1 mouse cellular context compared by ENCODE assay signal in the genomic region with DNA sequence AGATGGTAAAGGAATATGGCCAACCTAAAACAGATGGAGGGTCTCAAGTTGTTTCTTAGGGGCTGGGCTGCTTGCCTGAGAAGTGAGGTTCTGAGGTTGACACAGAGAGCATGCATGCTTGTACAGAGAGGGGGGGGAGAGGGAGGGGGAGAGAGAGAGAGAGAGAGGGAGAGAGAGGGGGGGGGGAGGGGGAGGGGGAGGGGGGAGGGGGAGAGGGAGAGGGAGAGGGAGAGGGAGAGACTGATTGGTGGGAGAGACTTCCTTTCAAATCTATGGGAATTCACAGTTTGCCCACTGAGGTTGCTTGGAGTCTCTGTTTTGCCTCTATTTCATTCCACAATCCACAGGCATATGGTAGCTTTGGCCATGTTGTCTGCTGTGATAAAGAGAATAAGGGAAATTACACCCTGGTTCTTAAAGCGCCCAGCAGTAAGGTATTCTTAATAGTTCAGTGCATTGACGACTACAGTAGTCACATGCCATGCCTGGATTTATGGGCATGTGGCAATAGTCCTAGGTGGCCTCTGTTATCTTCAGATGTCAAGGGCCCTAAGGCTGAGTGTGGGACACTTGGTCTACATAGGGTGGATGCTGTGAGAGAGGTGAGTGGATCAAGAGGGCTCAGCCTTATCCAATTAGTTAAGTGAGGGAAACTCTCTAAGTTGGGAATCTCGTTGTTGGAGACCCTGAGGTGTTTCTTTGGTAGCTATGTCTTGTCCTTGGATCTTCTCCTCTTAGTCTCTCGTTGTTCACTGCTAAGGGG.
TF ChIP-seq lines count a peak whose summit lies in the region.

No protein-coding gene starts in this region.

TF ChIP-seq in MEL, 35 proteins besides CTCF, POLR2A, EP300 and RAD21 (continued from another document):
- TF ChIP-seq TCF12 (IDR thresholded peaks at IDR 0.05; ENCODE audit: low read depth, low read length) (0 out of 2 replicates have a peak, but pooled peaks have one; percentile 6), TAL1 (IDR thresholded peaks at IDR 0.05; ENCODE audit: low read length) (peak; percentile 21), MYC (IDR thresholded peaks at IDR 0.05; ENCODE audit: low read depth, low read length) (peak; percentile 52)
